Mouse (Mus musculus) liver, embryonic 14.5 days (tissue): ENCODE measurements around the gene D10Wsu102e.

Source experiments
- CTCF ChIP-seq: IDR thresholded peaks from 2 replicates; pipeline ENCODE4 v1.5.1; 2016; ENCODE audit warnings: antibody characterized with exemption, low read depth, control low read depth
- EP300 ChIP-seq: IDR thresholded peaks from 2 replicates; pipeline ENCODE4 v1.6.1; 2016; ENCODE audit warnings: antibody characterized with exemption, low read depth

DNA sequence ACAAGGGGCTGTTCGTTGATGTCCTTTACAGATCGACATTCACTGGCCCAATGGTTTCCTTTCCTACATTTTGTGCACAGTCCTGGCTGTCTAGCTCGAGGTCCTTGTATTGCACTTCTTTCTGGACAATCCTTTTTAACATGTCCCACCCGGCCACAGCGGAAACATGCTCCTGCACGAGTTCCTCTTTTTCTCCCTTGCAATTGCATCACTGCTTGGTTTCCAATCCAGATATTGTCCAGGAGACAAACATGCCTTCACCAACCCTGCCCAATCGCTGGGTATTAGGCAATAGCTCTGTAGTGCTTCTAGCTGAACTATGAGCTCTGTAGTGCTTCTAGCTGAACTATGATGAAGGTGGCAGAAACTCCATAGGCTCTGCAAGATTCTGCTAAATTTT lies 88.6 kb downstream of the D10Wsu102e start:
- TF ChIP-seq CTCF: no peak
- TF ChIP-seq EP300: no peak
